Comparison of ENCODE assay signal across 30 mouse cellular contexts in the genomic region with DNA sequence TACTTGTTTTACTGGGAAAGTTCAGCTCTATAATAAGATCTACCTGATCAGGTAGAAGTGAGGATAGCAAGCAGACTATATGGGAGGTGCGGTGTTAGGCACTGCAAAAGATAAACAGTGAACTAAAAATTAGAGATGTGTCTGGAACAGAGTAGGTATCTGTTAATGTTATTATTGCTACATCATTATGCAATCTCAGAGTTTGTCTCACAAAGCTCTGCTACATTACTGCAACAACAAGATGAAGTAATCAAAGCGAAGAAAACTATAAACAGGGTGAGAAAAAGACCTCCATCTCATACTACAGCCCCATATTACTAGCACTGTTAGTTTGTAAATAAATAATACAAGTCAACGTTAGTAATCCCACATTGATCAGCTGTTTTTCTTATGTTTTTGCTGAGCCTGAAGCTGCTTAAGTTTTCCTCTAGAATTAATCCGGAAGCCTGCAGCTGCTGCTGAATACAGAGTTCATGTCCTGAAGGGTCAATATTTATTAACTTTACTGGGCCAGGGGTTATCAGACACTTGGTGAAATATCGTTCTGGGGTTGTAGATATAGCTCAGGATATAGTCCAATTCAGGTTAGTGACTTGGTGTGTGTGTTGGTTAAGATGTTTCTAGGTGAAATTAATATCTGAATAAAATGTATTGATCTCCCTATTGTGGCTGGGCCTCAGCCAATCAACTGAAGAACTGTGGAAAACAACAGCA.
"Had no signal": no experiment of that assay in that cellular context is flagged by ENCODE, and none has a peak within 500 bp of the region (broad histone marks: within the 10 kb centered on the region; RNA-seq: fewer than 3 reads in every experiment).

No protein-coding gene starts in this region.

- H3K4me2 ChIP-seq: limb, embryonic 12.5 days; limb, embryonic 13.5 days; limb, embryonic 15.5 days; liver, embryonic 11.5 days; liver, embryonic 13.5 days; liver, embryonic 15.5 days; lung, embryonic 14.5 days; lung, embryonic 15.5 days; midbrain, embryonic 11.5 days; midbrain, embryonic 12.5 days; midbrain, embryonic 13.5 days; midbrain, embryonic 15.5 days; neural tube, embryonic 12.5 days; neural tube, embryonic 13.5 days had no signal

- H3K4me1 ChIP-seq: limb, embryonic 10.5 days; limb, embryonic 12.5 days; limb, embryonic 13.5 days; limb, embryonic 15.5 days; liver, embryonic 13.5 days; liver, embryonic 15.5 days; lung, embryonic 15.5 days; midbrain, embryonic 13.5 days; midbrain, embryonic 15.5 days; neural tube, embryonic 12.5 days; neural tube, embryonic 13.5 days had no signal

- H3K27ac ChIP-seq: left cerebral cortex, adult 2 months; limb, embryonic 10.5 days; limb, embryonic 12.5 days; limb, embryonic 13.5 days; limb, embryonic 15.5 days; liver, embryonic 13.5 days; liver, embryonic 14.5 days; liver, embryonic 15.5 days; lung, embryonic 15.5 days; macrophage; midbrain, embryonic 10.5 days; midbrain, embryonic 12.5 days; midbrain, embryonic 13.5 days; midbrain, embryonic 15.5 days; neural tube, embryonic 12.5 days; neural tube, embryonic 13.5 days had no signal

- H3K4me3 ChIP-seq: left cerebral cortex, adult 2 months; limb, embryonic 10.5 days; limb, embryonic 12.5 days; limb, embryonic 13.5 days; limb, embryonic 15.5 days; liver, embryonic 13.5 days; liver, embryonic 15.5 days; lung, embryonic 15.5 days; megakaryocyte, embryonic 14.5 days; midbrain, embryonic 10.5 days; midbrain, embryonic 12.5 days; midbrain, embryonic 13.5 days; midbrain, embryonic 15.5 days; myocyte; neural tube, embryonic 12.5 days; neural tube, embryonic 13.5 days had no signal

- ATAC-seq: midbrain, embryonic 13.5 days; midbrain, embryonic 15.5 days; midbrain, embryonic 16.5 days had no signal

- H3K9me3 ChIP-seq: limb, embryonic 10.5 days; limb, embryonic 12.5 days; limb, embryonic 13.5 days; limb, embryonic 15.5 days; liver, embryonic 13.5 days; liver, embryonic 15.5 days; lung, embryonic 15.5 days; megakaryocyte, embryonic 14.5 days; midbrain, embryonic 10.5 days; midbrain, embryonic 12.5 days; midbrain, embryonic 13.5 days; midbrain, embryonic 15.5 days; neural tube, embryonic 12.5 days; neural tube, embryonic 13.5 days had no signal

- H3K36me3 ChIP-seq: limb, embryonic 10.5 days; limb, embryonic 12.5 days; limb, embryonic 13.5 days; limb, embryonic 15.5 days; liver, embryonic 13.5 days; liver, embryonic 15.5 days; lung, embryonic 15.5 days; midbrain, embryonic 10.5 days; midbrain, embryonic 12.5 days; midbrain, embryonic 13.5 days; midbrain, embryonic 15.5 days; neural tube, embryonic 12.5 days; neural tube, embryonic 13.5 days had no signal

- DNase-seq: layer of hippocampus, postnatal 36 days; left cerebral cortex, postnatal 4 days; liver, embryonic 13.5 days; lung, adult 18-20 months; lung, embryonic 14.5 days; lung, postnatal 10 days; lung, postnatal 14 days; lung, postnatal 36 days; lung, postnatal 4 days; midbrain, embryonic 14.5 days had no signal

- H3K9ac ChIP-seq: limb, embryonic 12.5 days; limb, embryonic 13.5 days; limb, embryonic 15.5 days; liver, embryonic 13.5 days; liver, embryonic 14.5 days; liver, embryonic 15.5 days; lung, embryonic 14.5 days; lung, embryonic 15.5 days; midbrain, embryonic 12.5 days; midbrain, embryonic 13.5 days; midbrain, embryonic 15.5 days; neural tube, embryonic 12.5 days; neural tube, embryonic 13.5 days had no signal

- H3K27me3 ChIP-seq: limb, embryonic 12.5 days; limb, embryonic 13.5 days; limb, embryonic 15.5 days; liver, embryonic 13.5 days; lung, embryonic 15.5 days; megakaryocyte, embryonic 14.5 days; midbrain, embryonic 12.5 days; midbrain, embryonic 13.5 days; midbrain, embryonic 15.5 days; neural tube, embryonic 12.5 days; neural tube, embryonic 13.5 days had no signal
